Mouse (Mus musculus): Measurements from ENCODE around the gene Net1. TPM values are rescaled to one million over a fixed set of nuclear protein-coding genes. Genes with fewer than 3 reads are reported as not detected.

The Net1 gene
- polyA plus RNA-seq (2016; fragmentation: Nextera tagmentation; extraction: Ambion mirVana): 150 and 155 TPM in 2 replicates

DNA sequence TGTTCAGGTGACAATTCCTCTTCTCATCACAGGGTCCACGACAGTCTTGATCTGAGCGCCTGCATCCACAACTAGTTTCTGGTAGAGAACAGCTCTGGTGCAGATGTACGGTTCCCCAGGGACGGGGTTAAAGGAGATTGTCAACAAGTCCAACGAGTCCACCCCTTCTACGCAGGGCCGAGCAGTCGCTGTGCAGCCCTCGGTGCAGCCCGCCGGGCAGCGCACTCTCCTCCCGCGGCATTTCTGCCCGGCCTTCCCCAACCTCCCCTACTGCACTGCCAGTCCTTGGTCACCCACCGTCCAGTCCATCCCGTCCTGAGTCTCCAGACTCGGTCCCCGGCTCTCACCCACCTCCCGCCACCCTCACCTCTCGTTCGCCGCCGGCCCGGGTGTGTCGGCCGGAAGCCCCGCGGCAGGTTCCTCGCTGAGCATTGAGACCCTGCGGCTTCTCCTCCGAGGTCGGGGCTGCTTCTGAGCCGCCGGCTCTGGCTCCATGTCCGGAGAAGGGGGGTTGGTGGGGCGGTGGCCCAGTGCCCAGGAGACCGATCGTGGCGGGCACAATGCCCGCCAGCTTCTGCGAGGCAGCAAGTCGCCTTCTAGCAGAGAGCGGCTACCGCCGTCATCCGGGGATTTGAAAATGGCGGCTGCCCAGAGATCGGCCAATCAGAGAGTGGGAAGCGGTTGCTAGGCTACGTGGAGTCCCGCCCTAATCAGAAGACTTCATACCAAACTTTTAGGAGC is at the start of gene Net1, which contains the start of gene Tubal3:
Gene Net1 (minus strand): TSS at position 650 of the 741 bp plus-strand sequence.
Gene Tubal3 (plus strand): TSS at position 704 of the 741 bp plus-strand sequence.
- Histone ChIP-seq H3K36me3 (peaks cover 14% of the 10 kb centered on the region), H3K4me2 (replicated peaks) (peak within 1 kb of the TSS; percentile 69), H3K27me3 (no peaks in the 10 kb centered on the region), H3K9ac (peak within 1 kb of the TSS; percentile 77), H3K27ac (peak within 1 kb of the TSS; percentile 73; the same call in 1 of the 2 replicates), H3K9me3 (no peaks in the 10 kb centered on the region), H3K4me1 (peaks cover 8% of the 10 kb centered on the region), H3K4me3 (peak within 1 kb of the TSS; percentile 92)
- ATAC-seq (ENCODE audit: insufficient number of reproducible peaks, insufficient read depth, low FRiP score, low TSS enrichment): peak; percentile 97
- WGBS: under 1% methylated on average over 52 of the region's 52 CpGs

DNA sequence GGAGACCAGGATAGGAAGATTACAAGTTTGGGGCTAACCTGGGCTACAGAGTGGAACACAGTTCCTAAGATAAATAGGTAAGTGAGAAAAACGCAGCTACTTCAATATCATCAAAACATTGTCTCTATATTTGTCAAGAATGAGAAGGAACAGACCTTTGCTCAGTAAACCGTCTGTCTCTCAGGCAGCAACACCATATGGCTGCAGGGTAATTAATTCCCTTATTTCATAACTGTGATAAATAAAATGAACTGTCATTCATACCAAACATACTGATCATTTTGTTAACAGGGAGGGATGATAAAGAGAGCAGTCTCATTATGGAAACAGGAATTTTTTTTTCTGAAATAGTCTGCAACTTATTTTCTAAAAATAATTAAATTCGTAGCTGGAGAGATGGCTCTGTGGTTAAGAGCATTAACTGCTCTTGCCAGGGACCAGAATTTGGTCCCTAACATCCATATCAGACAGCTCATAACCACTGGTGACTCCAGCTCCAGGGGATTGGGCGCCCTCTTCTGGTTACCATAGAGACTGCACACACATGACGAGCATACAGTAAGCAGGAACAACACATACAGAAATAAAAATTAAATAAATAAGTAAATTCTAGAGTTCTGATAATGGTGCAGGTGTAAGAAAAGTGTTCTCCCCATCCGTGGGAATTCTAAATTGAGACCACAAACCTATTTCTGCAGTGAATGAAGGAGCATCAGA is 33.3 kb upstream of the Net1 start:
- Histone ChIP-seq H3K27me3 (no peaks in the 10 kb centered on the region), H3K9me3 (no peaks in the 10 kb centered on the region), H3K27ac (no peak overlapping the region), H3K4me1 (no peaks in the 10 kb centered on the region), H3K4me3 (no peak overlapping the region), H3K4me2 (replicated peaks) (no peak overlapping the region), H3K36me3 (no peaks in the 10 kb centered on the region), H3K9ac (no peak overlapping the region)
- no peak for ATAC-seq (ENCODE audit: insufficient number of reproducible peaks, insufficient read depth, low FRiP score, low TSS enrichment)
- 77% methylated on average over 6 of the region's 6 CpGs for WGBS

DNA sequence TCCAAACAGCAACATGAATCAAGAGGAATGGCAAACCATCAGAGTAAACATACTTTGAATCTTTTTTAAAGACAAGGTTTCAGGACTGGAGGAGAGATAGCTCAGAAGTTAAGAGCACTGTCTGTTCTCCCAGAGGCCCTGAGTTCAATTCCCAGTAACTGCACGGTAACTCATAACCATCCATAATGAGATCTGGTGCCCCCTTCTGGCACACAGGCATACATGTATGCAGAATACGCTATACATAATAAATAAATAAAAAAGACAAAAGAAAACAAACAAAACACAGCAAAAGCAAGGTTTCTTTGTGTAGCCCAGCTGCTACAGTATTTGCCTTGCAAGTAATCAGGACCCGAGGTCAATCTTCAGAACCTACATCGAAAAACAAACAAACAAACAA is 31.5 kb upstream of the Net1 start:
- WGBS: 86% methylated on average over 4 of the region's 4 CpGs
- H3K4me3 ChIP-seq: no peak overlapping the region
- H3K9me3 ChIP-seq: no peaks in the 10 kb centered on the region
- H3K4me1 ChIP-seq: no peaks in the 10 kb centered on the region
- H3K4me2 ChIP-seq (replicated peaks): no peak overlapping the region
- no peaks in the 10 kb centered on the region for H3K27me3 ChIP-seq
- no peak overlapping the region for H3K27ac ChIP-seq
- no peaks in the 10 kb centered on the region for H3K36me3 ChIP-seq
- H3K9ac ChIP-seq: no peak overlapping the region
- ATAC-seq (ENCODE audit: insufficient number of reproducible peaks, insufficient read depth, low FRiP score, low TSS enrichment): no peak

DNA sequence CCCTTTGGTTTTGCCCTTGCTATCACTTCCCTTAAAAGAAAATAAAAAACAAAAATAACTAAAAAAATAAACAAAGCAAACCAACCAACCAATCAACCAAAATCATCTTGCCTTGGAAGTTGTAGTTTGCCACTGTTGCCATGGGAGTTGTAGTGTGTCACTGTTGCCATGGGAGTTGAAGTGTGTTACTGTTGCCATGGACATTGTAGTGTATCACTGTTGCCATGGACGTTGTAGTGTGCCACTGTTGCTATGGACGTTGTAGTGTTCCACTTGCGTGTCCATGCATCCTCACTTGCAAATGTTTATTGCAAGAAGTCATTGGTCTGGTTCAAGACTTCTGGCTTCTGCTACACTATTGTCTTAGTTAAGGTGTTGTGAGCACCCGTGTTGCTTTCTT is 29.2 kb upstream of the Net1 start:
- WGBS: 85% methylated on average over 4 of the region's 4 CpGs

DNA sequence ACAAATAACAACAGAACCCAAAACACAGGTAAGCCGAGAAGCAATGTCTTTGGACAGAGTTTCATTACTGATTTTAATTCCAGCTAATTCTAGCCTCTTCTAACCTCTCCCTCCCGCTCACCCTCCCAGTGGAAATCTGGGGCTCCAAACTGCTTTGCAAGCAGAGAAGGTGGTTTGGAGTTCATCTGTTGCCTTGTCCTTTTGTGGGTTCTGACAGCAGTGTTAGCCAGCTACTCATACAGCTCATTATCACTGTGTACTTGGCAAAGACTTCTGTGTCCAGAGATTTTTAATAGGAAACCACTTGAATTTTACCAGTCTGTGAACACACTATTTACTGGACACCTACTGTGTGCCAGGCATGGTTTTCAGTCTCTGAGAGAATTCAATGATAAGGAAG is 27.2 kb upstream of the Net1 start, which contains the start of gene Ucn3:
Gene Ucn3 (minus strand): TSS at position 101 of the 400 bp plus-strand sequence.
- Histone ChIP-seq H3K36me3 (no peaks in the 10 kb centered on the region), H3K9me3 (no peaks in the 10 kb centered on the region), H3K4me1 (no peaks in the 10 kb centered on the region), H3K9ac (no peak within 1 kb of the TSS), H3K4me3 (no peak within 1 kb of the TSS), H3K27me3 (no peaks in the 10 kb centered on the region), H3K27ac (no peak within 1 kb of the TSS), H3K4me2 (replicated peaks) (no peak within 1 kb of the TSS)
- WGBS: 57% methylated on average over 2 of the region's 2 CpGs
- ATAC-seq (ENCODE audit: insufficient number of reproducible peaks, insufficient read depth, low FRiP score, low TSS enrichment): no peak

More for the DNA sequence above, 29.2 kb upstream of the Net1 start:
- H3K4me2 ChIP-seq (replicated peaks): no peak overlapping the region
- H3K4me3 ChIP-seq: no peak overlapping the region
- no peaks in the 10 kb centered on the region for H3K27me3 ChIP-seq
- ATAC-seq (ENCODE audit: insufficient number of reproducible peaks, insufficient read depth, low FRiP score, low TSS enrichment): no peak
- H3K27ac ChIP-seq: no peak overlapping the region
- no peaks in the 10 kb centered on the region for H3K4me1 ChIP-seq
- H3K36me3 ChIP-seq: no peaks in the 10 kb centered on the region
- H3K9me3 ChIP-seq: no peaks in the 10 kb centered on the region
- no peak overlapping the region for H3K9ac ChIP-seq

DNA sequence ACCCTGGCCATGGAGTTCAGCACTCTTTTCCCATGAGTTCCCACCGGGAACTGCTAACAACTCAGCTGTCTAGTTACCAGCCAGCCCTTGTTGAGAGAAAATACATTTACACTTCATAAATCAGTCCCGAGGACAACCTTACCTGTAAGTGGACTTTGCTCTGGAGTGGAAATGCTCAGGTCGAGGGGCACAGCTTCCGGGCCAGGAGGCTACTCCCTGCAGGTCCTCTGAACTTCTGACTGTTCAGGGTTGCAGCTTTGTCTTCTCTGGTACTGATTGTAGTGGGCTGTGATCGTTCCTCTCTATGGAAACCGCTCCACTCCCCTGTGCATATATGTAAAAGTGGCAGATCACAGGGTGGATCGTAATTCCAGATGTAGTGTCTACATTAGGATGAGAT is 26.7 kb upstream of the Net1 start:
- no peak overlapping the region for H3K27ac ChIP-seq
- H3K36me3 ChIP-seq: no peaks in the 10 kb centered on the region
- no peak overlapping the region for H3K4me2 ChIP-seq (replicated peaks)
- no peak overlapping the region for H3K4me3 ChIP-seq
- H3K4me1 ChIP-seq: no peaks in the 10 kb centered on the region
- ATAC-seq (ENCODE audit: insufficient number of reproducible peaks, insufficient read depth, low FRiP score, low TSS enrichment): no peak
- no peak overlapping the region for H3K9ac ChIP-seq
- H3K9me3 ChIP-seq: no peaks in the 10 kb centered on the region
- 73% methylated on average over 7 of the region's 7 CpGs for WGBS
- no peaks in the 10 kb centered on the region for H3K27me3 ChIP-seq

DNA sequence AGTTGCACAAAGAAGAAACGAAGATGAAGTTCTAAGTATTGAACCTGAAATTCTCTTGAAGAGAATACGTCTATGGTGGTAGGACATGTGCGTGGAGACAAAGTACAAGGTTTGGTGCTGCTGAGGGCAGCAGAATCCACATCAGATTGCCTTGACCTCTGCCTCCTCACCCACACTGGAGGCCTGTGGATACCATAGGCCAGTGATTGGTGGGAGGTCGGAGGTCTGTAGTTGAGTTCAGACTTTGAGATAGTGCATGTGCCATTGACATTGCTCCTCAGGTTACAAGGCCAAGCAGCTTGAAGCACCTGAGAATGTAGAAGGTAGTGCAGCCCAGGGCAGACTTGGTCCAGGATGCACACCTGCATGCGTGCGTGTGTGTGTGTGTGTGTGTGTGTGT is 8.0 kb upstream of the Net1 start:
- H3K27ac ChIP-seq: no peak overlapping the region
- no peaks in the 10 kb centered on the region for H3K27me3 ChIP-seq
- ATAC-seq (ENCODE audit: insufficient number of reproducible peaks, insufficient read depth, low FRiP score, low TSS enrichment): no peak
- H3K36me3 ChIP-seq: no peaks in the 10 kb centered on the region
- 84% methylated on average over 6 of the region's 6 CpGs for WGBS
- no peak overlapping the region for H3K4me2 ChIP-seq (replicated peaks)
- no peaks in the 10 kb centered on the region for H3K4me1 ChIP-seq
- no peak overlapping the region for H3K9ac ChIP-seq
- H3K9me3 ChIP-seq: no peaks in the 10 kb centered on the region
- no peak overlapping the region for H3K4me3 ChIP-seq

DNA sequence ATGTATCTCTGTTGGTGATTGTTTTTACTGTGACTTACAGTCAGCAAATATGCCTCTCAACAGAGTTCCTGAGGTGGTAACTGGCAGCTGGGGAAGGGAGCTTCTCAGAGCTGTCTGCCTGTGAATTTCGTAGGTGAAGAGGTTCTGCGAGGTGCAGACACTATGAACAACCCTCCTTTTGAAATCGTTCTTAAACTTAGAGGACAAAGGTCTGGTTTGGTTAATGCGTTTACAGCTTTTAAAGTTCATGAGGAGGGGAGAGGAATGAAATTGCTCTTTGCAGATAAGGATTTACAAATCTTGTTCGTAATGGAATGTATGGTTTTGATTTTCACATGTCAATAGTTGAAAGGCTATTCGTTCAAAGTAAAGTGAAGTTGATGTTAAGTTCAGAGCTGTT is 7.6 kb upstream of the Net1 start:
- Histone ChIP-seq H3K27ac (no peak overlapping the region), H3K27me3 (no peaks in the 10 kb centered on the region), H3K36me3 (no peaks in the 10 kb centered on the region), H3K9ac (no peak overlapping the region), H3K4me1 (no peaks in the 10 kb centered on the region), H3K4me2 (replicated peaks) (no peak overlapping the region), H3K4me3 (no peak overlapping the region), H3K9me3 (no peaks in the 10 kb centered on the region)
- 78% methylated on average over 6 of the region's 6 CpGs for WGBS
- ATAC-seq (ENCODE audit: insufficient number of reproducible peaks, insufficient read depth, low FRiP score, low TSS enrichment): no peak

DNA sequence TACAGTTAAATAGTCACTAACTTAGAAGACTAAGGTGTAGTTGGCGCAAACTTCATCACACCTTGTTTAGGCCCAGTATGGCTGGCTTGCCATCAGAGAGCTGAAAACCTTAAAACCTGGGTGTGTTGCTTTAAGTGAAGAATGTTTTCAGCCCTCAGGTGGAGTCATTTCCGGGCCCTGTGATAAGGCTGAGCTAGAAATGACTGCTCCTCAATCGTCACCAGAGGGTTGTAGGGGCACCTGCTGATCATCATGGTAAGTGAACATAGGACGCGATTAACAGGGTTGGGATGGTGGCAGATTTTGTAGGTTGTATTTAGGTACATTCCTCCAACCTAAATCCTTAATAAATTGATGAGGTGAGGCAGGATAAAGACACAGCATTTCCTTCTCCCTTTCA is 6.5 kb upstream of the Net1 start:
- H3K27me3 ChIP-seq: no peaks in the 10 kb centered on the region
- no peak overlapping the region for H3K27ac ChIP-seq
- no peak overlapping the region for H3K4me2 ChIP-seq (replicated peaks)
- H3K36me3 ChIP-seq: no peaks in the 10 kb centered on the region
- H3K9me3 ChIP-seq: no peaks in the 10 kb centered on the region
- no peak overlapping the region for H3K9ac ChIP-seq
- no peaks in the 10 kb centered on the region for H3K4me1 ChIP-seq
- no peak overlapping the region for H3K4me3 ChIP-seq
- ATAC-seq (ENCODE audit: insufficient number of reproducible peaks, insufficient read depth, low FRiP score, low TSS enrichment): no peak
- 82% methylated on average over 5 of the region's 5 CpGs for WGBS

DNA sequence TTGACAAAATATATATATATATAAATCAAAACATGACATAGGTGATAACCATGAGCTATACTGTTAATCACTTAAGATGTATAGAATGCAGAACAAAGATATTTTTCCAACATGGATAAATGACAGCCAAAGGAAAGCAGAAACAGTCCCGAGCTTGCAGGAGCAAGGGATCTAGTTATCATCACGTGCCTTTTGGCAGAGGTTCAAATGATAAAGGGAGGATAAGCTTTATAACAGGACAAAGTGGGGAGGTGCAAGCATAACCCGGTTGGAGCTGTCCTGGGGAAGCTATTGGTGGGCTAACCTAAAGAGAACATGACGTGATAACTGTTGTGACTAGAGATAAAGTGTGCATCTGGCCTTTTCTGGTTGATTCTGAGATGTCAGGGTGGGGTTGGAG is 4.5 kb downstream of the Net1 start:
- 85% methylated on average over 4 of the region's 4 CpGs for WGBS
- Histone ChIP-seq H3K4me2 (replicated peaks) (no peak overlapping the region), H3K4me1 (peaks cover 8% of the 10 kb centered on the region), H3K9me3 (no peaks in the 10 kb centered on the region), H3K9ac (no peak overlapping the region), H3K36me3 (peaks cover 35% of the 10 kb centered on the region), H3K27ac (no peak overlapping the region), H3K27me3 (no peaks in the 10 kb centered on the region), H3K4me3 (no peak overlapping the region)
- no peak for ATAC-seq (ENCODE audit: insufficient number of reproducible peaks, insufficient read depth, low FRiP score, low TSS enrichment)

DNA sequence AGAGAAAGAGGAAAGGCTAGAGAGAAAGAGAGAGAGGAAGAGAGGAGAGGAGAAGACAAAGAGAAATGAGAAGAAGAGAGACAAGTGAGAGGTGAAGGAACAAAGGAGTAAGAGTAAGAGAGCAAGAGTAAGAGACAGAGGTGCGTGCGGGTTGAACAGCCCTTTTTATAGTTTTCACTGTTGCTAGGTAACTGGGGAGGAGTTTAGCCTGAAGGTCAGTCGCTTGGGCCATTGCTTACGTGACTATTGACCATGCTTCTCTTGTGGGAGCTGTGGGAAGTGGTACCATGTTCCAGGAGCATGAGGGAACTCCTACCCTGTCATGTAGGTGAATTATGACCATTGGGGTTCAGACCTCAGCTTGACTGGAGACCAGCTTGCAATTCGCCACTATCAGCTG is 7.7 kb downstream of the Net1 start:
- Histone ChIP-seq H3K4me2 (replicated peaks) (no peak overlapping the region), H3K9me3 (no peaks in the 10 kb centered on the region), H3K27ac (no peak overlapping the region), H3K4me1 (no peaks in the 10 kb centered on the region), H3K4me3 (no peak overlapping the region), H3K9ac (no peak overlapping the region), H3K27me3 (no peaks in the 10 kb centered on the region), H3K36me3 (peaks cover 35% of the 10 kb centered on the region)
- 87% methylated on average over 5 of the region's 5 CpGs for WGBS
- no peak for ATAC-seq (ENCODE audit: insufficient number of reproducible peaks, insufficient read depth, low FRiP score, low TSS enrichment)

DNA sequence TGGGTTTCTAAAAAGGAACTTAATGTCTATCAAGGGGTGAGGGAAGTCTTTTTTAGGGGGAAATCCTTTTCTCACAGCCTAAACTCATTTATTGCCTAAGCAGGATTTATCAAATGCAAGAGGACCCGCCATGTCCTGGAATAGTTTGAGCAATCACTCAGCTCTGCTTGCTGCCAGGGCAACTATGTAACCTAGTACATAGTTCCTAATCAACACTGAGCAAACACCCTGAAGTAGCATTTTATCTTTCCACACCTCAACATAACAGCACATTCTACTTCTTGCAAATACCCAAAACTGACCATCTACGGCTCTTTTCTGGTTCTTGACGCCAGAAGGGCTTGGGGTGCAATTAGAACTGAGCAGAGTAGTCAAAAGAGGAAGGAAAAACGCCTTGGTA is 9.8 kb downstream of the Net1 start:
- 90% methylated on average over 4 of the region's 4 CpGs for whole genome bisulfite sequencing
- H3K4me1 ChIP-seq: no peaks in the 10 kb centered on the region
- no peaks in the 10 kb centered on the region for H3K27me3 ChIP-seq
- ATAC-seq (ENCODE audit: insufficient number of reproducible peaks, insufficient read depth, low FRiP score, low TSS enrichment): no peak
- H3K27ac ChIP-seq: no peak overlapping the region
- H3K4me2 ChIP-seq (replicated peaks): no peak overlapping the region
- H3K9ac ChIP-seq: no peak overlapping the region
- no peak overlapping the region for H3K4me3 ChIP-seq
- H3K9me3 ChIP-seq: no peaks in the 10 kb centered on the region
- peaks cover 32% of the 10 kb centered on the region for H3K36me3 ChIP-seq
